Mouse (Mus musculus) midbrain, embryonic 13.5 days (tissue): Measurements from ENCODE around the gene Zfp809. TPM values are rescaled to one million over a fixed set of nuclear protein-coding genes. Genes with fewer than 3 reads are reported as not detected.
A peak's percentile ranks its signal among the peaks of the same experiment; 100 is the strongest.
"Not testable (repeated sequence)": the region's sequence is repeated elsewhere in the genome, so short reads cannot be mapped to it uniquely, and the experiment has no call there.

Experiments
- ATAC-seq: fragments of 200-750 bp; cut with Nextera tagmentation; 2 replicates; pipeline ENCODE4 v1.8.0; 2017; ENCODE audit warnings: mild to moderate bottlenecking, moderate TSS enrichment, moderate library complexity
- H3K27ac ChIP-seq: fragments of 300-500 bp; sonication (generic); 2 replicates; pipeline ENCODE4 v1.5.1; 2015; ENCODE audit warnings: inconsistent platforms, mild to moderate bottlenecking, moderate library complexity
- H3K27me3 ChIP-seq: fragments of 300-500 bp; sonication (generic); 2 replicates; pipeline ENCODE4 v1.6.1; 2015; ENCODE audit warnings: mild to moderate bottlenecking, inconsistent platforms
- H3K36me3 ChIP-seq: fragments of 300-500 bp; sonication (generic); 2 replicates; pipeline ENCODE4 v1.6.1; 2015; ENCODE audit warnings: mild to moderate bottlenecking, inconsistent platforms
- H3K4me1 ChIP-seq: fragments of 300-500 bp; sonication (generic); replicated peaks from 2 replicates; pipeline ENCODE4 v1.6.1; 2015; ENCODE audit warnings: inconsistent platforms
- H3K4me2 ChIP-seq: fragments of 300-500 bp; sonication (generic); replicated peaks from 2 replicates; pipeline ENCODE4 v1.6.1; 2015; ENCODE audit warnings: moderate library complexity, mild to moderate bottlenecking, inconsistent platforms
- H3K4me3 ChIP-seq: fragments of 300-500 bp; sonication (generic); replicated peaks from 2 replicates; pipeline ENCODE4 v1.5.1; 2015; ENCODE audit warnings: mild to moderate bottlenecking, inconsistent platforms
- H3K9ac ChIP-seq: fragments of 300-500 bp; sonication (generic); replicated peaks from 2 replicates; pipeline ENCODE4 v1.6.1; 2015; ENCODE audit warnings: mild to moderate bottlenecking, inconsistent platforms
- H3K9me3 ChIP-seq: fragments of 300-500 bp; sonication (generic); 2 replicates; pipeline ENCODE4 v1.6.1; 2016; ENCODE audit warnings: mild to moderate bottlenecking, inconsistent platforms
- WGBS: fragments of 180-500 bp; shearing (Covaris S2); methylation state at CpG from one replicate; pipeline ENCODE4 v1.1.7; 2015; 5-methylcytosine and 5-hydroxymethylcytosine counted together
- polyA plus RNA-seq: library from polyadenylated mRNA; unstranded; fragments of >200 nt; fragmentation: Nextera tagmentation; extraction: Ambion mirVana; gene quantifications from 2 replicates; pipeline ENCODE4 v1.2.1, GENCODE M21; 2015

The Zfp809 gene
- 10.1 and 13.4 TPM in 2 replicates for polyA plus RNA-seq

DNA sequence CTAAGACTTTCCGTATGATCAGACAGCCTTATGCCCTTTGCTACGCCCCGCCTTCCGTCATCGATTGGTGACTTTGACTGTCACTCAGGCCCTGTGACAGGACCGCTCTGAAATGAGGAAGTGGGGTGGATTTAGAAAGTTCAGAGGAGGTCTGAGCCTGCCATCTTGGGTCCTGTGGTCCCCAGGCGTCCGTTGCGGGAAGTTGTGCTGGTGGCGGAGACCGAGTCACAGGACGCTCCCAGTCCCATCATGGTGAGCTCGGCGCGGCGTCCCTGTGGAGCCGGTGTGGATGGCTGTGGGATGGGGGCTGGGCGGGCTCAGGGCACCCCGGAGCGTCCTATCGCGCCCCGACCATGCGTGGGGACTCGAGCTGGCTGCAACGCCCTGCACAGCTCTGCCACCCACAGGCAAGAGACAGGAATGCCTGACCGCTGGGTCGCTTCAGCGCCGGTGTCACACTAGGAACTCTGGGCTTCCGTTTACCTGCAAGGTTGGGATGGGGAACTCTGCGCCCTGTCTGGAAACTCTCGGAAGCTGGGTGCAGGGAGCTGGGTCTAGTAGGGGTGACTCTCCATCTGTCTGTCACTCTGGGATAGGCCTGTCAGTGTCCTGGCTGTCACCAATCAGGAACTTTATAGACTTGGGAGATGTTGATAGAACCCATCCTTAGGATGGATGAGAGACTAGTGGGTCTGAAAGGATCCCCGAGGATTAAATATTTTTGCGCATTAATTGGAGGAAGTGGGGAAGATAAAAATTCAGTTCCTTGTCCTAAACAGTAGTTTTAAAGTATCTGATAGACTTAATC, at the start of gene Zfp809:
Zfp809 (plus strand) TSS at position 134 of the 808 bp plus-strand sequence.
- H3K4me2 ChIP-seq = peak within 1 kb of the TSS; percentile 66
- peak within 1 kb of the TSS; percentile 59 for H3K9ac ChIP-seq
- ATAC-seq = peak; percentile 99
- H3K9me3 ChIP-seq = no peaks in the 10 kb centered on the region
- 1% methylated on average over 35 of the region's 35 CpGs for WGBS
- H3K27ac ChIP-seq = peak within 1 kb of the TSS; percentile 72
- no peaks in the 10 kb centered on the region for H3K36me3 ChIP-seq
- H3K4me1 ChIP-seq = peaks cover 5% of the 10 kb centered on the region
- peak within 1 kb of the TSS; percentile 54 for H3K4me3 ChIP-seq
- H3K27me3 ChIP-seq = no peaks in the 10 kb centered on the region

GRCm38 (mm10) chr9:22188025-22188611, 37.4 kb upstream of the Zfp809 start, which contains the start of gene Zfp872:
Zfp872 (plus strand) TSS chr9:22188090.
- Histone ChIP-seq H3K4me1 (peaks cover 8% of the 10 kb centered on the region; the same call in 1 of the 2 replicates), H3K36me3 (no peaks in the 10 kb centered on the region), H3K4me2 (peak within 1 kb of the TSS; percentile 69), H3K4me3 (peak within 1 kb of the TSS; percentile 45), H3K27ac (no peak within 1 kb of the TSS), H3K9me3 (peaks cover 5% of the 10 kb centered on the region; the same call in 1 of the 2 replicates), H3K9ac (peak within 1 kb of the TSS; percentile 55), H3K27me3 (peaks cover 11% of the 10 kb centered on the region; the same call in 1 of the 2 replicates)
- 18% methylated on average over 43 of the region's 43 CpGs for WGBS
- peak; percentile 82 for ATAC-seq

- WGBS = 50% methylated on average over 5 of the region's 5 CpGs
- no peak overlapping the region for H3K9ac ChIP-seq
- peaks cover 3% of the 10 kb centered on the region; the same call in 1 of the 2 replicates for H3K36me3 ChIP-seq
Observed at GRCm38 (mm10) chr9:22196412-22196811, 29.1 kb upstream of the Zfp809 start.

DNA sequence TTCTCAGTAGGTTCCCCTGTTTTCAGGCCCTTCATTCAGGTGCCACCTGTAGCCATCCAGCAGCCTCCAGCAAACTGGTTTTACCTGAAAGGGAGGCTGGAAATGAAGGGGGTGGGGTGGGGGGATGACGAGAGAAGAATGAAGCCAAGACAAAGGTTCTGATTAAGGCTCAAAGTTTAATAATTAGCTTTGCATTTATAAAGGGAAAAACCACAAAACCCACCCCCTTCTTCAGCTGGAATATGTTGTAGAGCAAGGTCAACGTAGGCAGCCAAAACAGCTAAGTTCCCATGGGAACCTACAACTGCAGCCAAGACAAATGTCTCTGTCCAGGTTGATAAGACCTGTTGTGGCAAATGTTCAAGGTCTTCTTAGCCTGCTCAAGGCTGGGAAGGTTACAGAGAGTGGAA, 11.7 kb upstream of the Zfp809 start:
- Histone ChIP-seq H3K4me2 (no peak overlapping the region), H3K27me3 (no peaks in the 10 kb centered on the region), H3K36me3 (no peaks in the 10 kb centered on the region), H3K4me1 (no peaks in the 10 kb centered on the region), H3K27ac (no peak overlapping the region), H3K4me3 (no peak overlapping the region), H3K9ac (no peak overlapping the region), H3K9me3 (no peaks in the 10 kb centered on the region)
- WGBS = 79% methylated on average over 2 of the region's 2 CpGs
- ATAC-seq = no peak

More at GRCm38 (mm10) chr9:22196412-22196811, 29.1 kb upstream of the Zfp809 start:
- Histone ChIP-seq H3K4me2 (no peak overlapping the region), H3K27me3 (no peaks in the 10 kb centered on the region), H3K27ac (no peak overlapping the region), H3K4me3 (no peak overlapping the region), H3K4me1 (no peaks in the 10 kb centered on the region), H3K9me3 (peaks cover 19% of the 10 kb centered on the region)
- no peak for ATAC-seq

- H3K4me2 ChIP-seq = no peak overlapping the region
- H3K36me3 ChIP-seq = no peaks in the 10 kb centered on the region
- no peak overlapping the region for H3K27ac ChIP-seq
- H3K9ac ChIP-seq = no peak overlapping the region
- no peak for ATAC-seq
- 88% methylated on average over 2 of the region's 2 CpGs for WGBS
- H3K4me3 ChIP-seq = no peak overlapping the region
- H3K4me1 ChIP-seq = no peaks in the 10 kb centered on the region
- no peaks in the 10 kb centered on the region for H3K27me3 ChIP-seq
- no peaks in the 10 kb centered on the region for H3K9me3 ChIP-seq
Observed at GRCm38 (mm10) chr9:22214549-22214948, 11.0 kb upstream of the Zfp809 start.

DNA sequence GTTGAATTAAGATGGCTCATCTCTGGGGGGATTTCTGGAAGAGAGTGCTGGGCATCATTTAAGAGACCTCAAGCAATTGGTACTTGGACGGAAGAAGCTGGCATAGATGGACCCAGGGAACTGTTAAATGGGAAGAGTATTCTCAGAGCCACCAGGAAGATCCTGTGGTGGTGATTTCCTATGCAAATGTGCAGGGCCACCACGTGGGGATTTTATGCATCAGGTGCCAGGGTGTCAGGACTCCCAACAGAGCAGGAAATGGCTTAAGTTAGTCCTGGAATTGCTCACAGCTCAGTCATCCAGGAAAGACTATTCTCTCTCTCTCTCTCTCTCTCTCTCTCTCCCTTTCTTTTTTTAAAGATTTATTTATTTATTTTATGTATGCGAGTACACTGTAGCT, 8.8 kb upstream of the Zfp809 start:
- Histone ChIP-seq H3K4me1 (no peaks in the 10 kb centered on the region), H3K4me3 (no peak overlapping the region), H3K9me3 (no peaks in the 10 kb centered on the region), H3K9ac (no peak overlapping the region), H3K4me2 (no peak overlapping the region), H3K36me3 (no peaks in the 10 kb centered on the region), H3K27me3 (no peaks in the 10 kb centered on the region), H3K27ac (no peak overlapping the region)
- ATAC-seq = no peak
- WGBS = 61% methylated on average over 3 of the region's 3 CpGs

DNA sequence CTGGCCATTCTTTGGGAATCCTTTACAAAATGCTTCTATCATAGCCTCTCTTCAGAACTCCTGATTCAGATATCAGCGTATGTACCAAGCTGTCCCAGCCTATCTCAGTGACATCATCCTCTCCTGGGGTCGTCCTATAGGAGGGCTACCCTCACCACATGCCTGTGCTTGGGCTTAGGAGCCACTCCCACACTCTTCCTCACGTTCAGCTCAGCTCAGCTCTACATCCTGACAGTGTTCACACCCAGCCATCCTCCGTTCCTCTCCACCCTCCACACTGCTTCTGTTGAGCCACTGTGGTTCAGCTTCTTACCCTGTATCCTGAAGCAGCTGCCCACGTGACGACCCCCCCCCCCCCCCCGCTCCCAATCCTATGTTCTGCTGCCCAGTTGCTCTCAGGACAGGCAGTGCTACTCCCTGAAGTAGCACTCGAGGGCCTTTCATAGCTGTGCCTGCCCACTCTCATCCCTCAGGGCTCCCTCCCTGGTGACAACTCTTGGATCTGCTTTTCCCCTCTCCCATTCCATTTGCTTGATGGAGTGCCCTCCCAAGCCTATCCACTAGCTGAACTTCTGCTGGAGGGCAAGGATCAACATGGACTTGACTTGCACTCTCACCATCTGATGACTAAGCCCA, 7.5 kb upstream of the Zfp809 start:
- Histone ChIP-seq H3K9me3 (no peaks in the 10 kb centered on the region), H3K9ac (no peak overlapping the region), H3K4me1 (no peaks in the 10 kb centered on the region), H3K27me3 (no peaks in the 10 kb centered on the region), H3K4me3 (no peak overlapping the region), H3K36me3 (no peaks in the 10 kb centered on the region), H3K27ac (no peak overlapping the region), H3K4me2 (no peak overlapping the region)
- WGBS = 57% methylated on average over 7 of the region's 8 CpGs
- ATAC-seq = no peak

- ATAC-seq = no peak
- Histone ChIP-seq H3K9me3 (no peaks in the 10 kb centered on the region), H3K4me1 (peaks cover 5% of the 10 kb centered on the region), H3K4me2 (no peak overlapping the region), H3K27me3 (no peaks in the 10 kb centered on the region), H3K36me3 (no peaks in the 10 kb centered on the region), H3K9ac (no peak overlapping the region), H3K27ac (no peak overlapping the region), H3K4me3 (no peak overlapping the region)
- WGBS = 95% methylated on average over 4 of the region's 4 CpGs
Observed at GRCm38 (mm10) chr9:22224066-22224465, 1.4 kb upstream of the Zfp809 start.

DNA sequence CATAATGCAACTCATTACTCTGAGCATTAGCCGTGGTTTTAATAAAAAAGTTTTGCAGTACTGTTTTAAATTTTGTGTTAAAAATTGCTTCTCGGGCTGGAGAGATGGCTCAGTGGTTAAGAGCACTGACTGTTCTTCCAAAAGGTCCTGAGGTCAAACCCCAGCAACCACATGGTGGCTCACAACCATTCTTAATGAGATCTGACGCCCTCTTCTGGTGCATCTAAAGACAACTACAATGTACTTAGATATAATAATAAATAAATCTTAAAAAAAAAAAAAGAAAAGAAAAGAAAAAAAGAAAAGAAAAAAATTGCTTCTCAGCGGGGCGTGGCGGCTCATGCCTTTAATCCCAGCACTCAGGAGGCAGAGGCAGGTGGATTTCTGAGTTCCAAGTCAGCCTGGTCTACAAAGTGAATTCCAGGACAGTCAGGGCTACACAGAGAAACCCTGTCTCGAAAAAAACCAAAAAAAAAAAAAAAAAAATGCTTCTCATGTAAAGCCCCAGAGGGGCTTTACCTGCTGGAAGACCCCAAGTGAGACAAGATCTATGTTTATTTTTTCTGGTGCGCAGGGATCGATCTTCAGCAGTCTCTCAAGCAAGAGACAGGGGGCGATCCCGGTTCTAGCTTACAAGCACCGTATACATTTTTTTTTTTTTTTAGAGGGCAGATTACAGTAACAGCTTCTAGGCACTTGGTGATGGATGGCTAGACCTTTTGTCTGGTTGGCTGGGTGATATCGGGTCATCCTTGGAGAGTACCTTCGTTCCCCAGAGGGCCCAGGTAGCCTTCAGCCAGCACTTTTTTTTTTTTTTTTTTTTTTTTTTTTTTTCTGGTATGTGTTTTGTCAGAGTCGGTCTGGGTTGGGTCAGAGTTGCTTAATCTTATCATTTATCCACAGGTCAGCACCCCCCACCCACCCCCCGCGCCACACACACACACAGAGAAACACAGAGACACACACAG, 694 bp upstream of the Zfp809 start:
- H3K27ac ChIP-seq = peak overlapping the region; percentile 72
- ATAC-seq = no peak; the same call in 1 of the 2 replicates
- WGBS = 24% methylated on average over 17 of the region's 17 CpGs

GRCm38 (mm10) chr9:22226389-22226673, 817 bp downstream of the Zfp809 start:
- Histone ChIP-seq H3K4me3 (peak overlapping the region; percentile 54), H3K9ac (peak overlapping the region; percentile 59; the same call in 1 of the 2 replicates), H3K4me2 (peak overlapping the region; percentile 66)
- H3K9me3 ChIP-seq, H3K4me1 ChIP-seq, ATAC-seq, H3K27ac ChIP-seq, H3K36me3 ChIP-seq, H3K27me3 ChIP-seq: not testable (repeated sequence)
- 73% methylated on average over 7 of the region's 7 CpGs for WGBS

More for the DNA sequence above, 694 bp upstream of the Zfp809 start:
- Histone ChIP-seq H3K36me3 (no peaks in the 10 kb centered on the region), H3K4me1 (peaks cover 5% of the 10 kb centered on the region), H3K27me3 (no peaks in the 10 kb centered on the region), H3K9me3 (no peaks in the 10 kb centered on the region), H3K4me2 (peak overlapping the region; percentile 66), H3K4me3 (peak overlapping the region; percentile 54), H3K9ac (peak overlapping the region; percentile 59)

- H3K27me3 ChIP-seq = no peaks in the 10 kb centered on the region
- 94% methylated on average over 15 of the region's 15 CpGs for WGBS
- no peak for ATAC-seq
- H3K9ac ChIP-seq = no peak overlapping the region
- H3K9me3 ChIP-seq = no peaks in the 10 kb centered on the region
- H3K4me1 ChIP-seq = peaks cover 5% of the 10 kb centered on the region
- H3K36me3 ChIP-seq = no peaks in the 10 kb centered on the region
- no peak overlapping the region for H3K27ac ChIP-seq
- H3K4me3 ChIP-seq = no peak overlapping the region
- H3K4me2 ChIP-seq = no peak overlapping the region
Observed at GRCm38 (mm10) chr9:22226846-22227245, 1.3 kb downstream of the Zfp809 start.
